Mouse (Mus musculus): Measurements from ENCODE around the gene BC004004. TPM values are rescaled to one million over a fixed set of nuclear protein-coding genes. Genes with fewer than 3 reads are reported as not detected.
A peak's percentile ranks its signal among the peaks of the same experiment; 100 is the strongest.
"Not testable (repeated sequence)": the region's sequence is repeated elsewhere in the genome, so short reads cannot be mapped to it uniquely, and the experiment has no call there.

Gene BC004004
- total RNA-seq, 1 experiment from 2014 or later, result 77.8 TPM

- ATAC-seq (replicated peaks; ENCODE audit: low read depth, poor library complexity, severe bottlenecking), result peak; percentile 58
Observed at GRCm38 (mm10) chr17:29341591-29342003, 73.0 kb downstream of the BC004004 start.

- no peak for ATAC-seq (replicated peaks; ENCODE audit: low read depth, poor library complexity, severe bottlenecking)
Observed at GRCm38 (mm10) chr17:29342010-29342910, 73.7 kb downstream of the BC004004 start.

- no peak for ATAC-seq (replicated peaks; ENCODE audit: low read depth, poor library complexity, severe bottlenecking)
Observed at GRCm38 (mm10) chr17:29343241-29343640, 74.7 kb downstream of the BC004004 start.

GRCm38 (mm10) chr17:29345272-29345671, 76.7 kb downstream of the BC004004 start:
- no peak for ATAC-seq (replicated peaks; ENCODE audit: low read depth, poor library complexity, severe bottlenecking)

GRCm38 (mm10) chr17:29346496-29347125, 78.0 kb downstream of the BC004004 start:
- no peak for ATAC-seq (replicated peaks; ENCODE audit: low read depth, poor library complexity, severe bottlenecking)

GRCm38 (mm10) chr17:29347126-29347644, 78.6 kb downstream of the BC004004 start:
- ATAC-seq (replicated peaks; ENCODE audit: low read depth, poor library complexity, severe bottlenecking), result no peak

GRCm38 (mm10) chr17:29347645-29348256, 79.2 kb downstream of the BC004004 start, which contains the start of gene Mtch1:
TSS of gene Mtch1 (minus strand) at chr17:29347934.
- ATAC-seq (replicated peaks; ENCODE audit: low read depth, poor library complexity, severe bottlenecking), result peak; percentile 98

- no peak for ATAC-seq (replicated peaks; ENCODE audit: low read depth, poor library complexity, severe bottlenecking)
Observed at GRCm38 (mm10) chr17:29348996-29349395, 80.4 kb downstream of the BC004004 start.

- ATAC-seq (replicated peaks; ENCODE audit: low read depth, poor library complexity, severe bottlenecking), result not testable (repeated sequence)
Observed at GRCm38 (mm10) chr17:29351056-29351455, 82.5 kb downstream of the BC004004 start.

- no peak for ATAC-seq (replicated peaks; ENCODE audit: low read depth, poor library complexity, severe bottlenecking)
Observed at GRCm38 (mm10) chr17:29355461-29355840, 86.9 kb downstream of the BC004004 start.

GRCm38 (mm10) chr17:29355841-29356478, 87.4 kb downstream of the BC004004 start:
- no peak for ATAC-seq (replicated peaks; ENCODE audit: low read depth, poor library complexity, severe bottlenecking)

- ATAC-seq (replicated peaks; ENCODE audit: low read depth, poor library complexity, severe bottlenecking), result no peak
Observed at GRCm38 (mm10) chr17:29356479-29356856, 87.9 kb downstream of the BC004004 start.

- no peak for ATAC-seq (replicated peaks; ENCODE audit: low read depth, poor library complexity, severe bottlenecking)
Observed at GRCm38 (mm10) chr17:29356882-29357281, 88.3 kb downstream of the BC004004 start.

GRCm38 (mm10) chr17:29358928-29359327, 90.3 kb downstream of the BC004004 start:
- ATAC-seq (replicated peaks; ENCODE audit: low read depth, poor library complexity, severe bottlenecking), result no peak

- ATAC-seq (replicated peaks; ENCODE audit: low read depth, poor library complexity, severe bottlenecking), result peak; percentile 78
Observed at GRCm38 (mm10) chr17:29360761-29361221, 92.2 kb downstream of the BC004004 start, which contains the start of gene Fgd2. TSS of gene Fgd2 (plus strand) at chr17:29360914.

- ATAC-seq (replicated peaks; ENCODE audit: low read depth, poor library complexity, severe bottlenecking), result peak; percentile 50
Observed at GRCm38 (mm10) chr17:29361982-29362691, 93.5 kb downstream of the BC004004 start.

- no peak for ATAC-seq (replicated peaks; ENCODE audit: low read depth, poor library complexity, severe bottlenecking)
Observed at GRCm38 (mm10) chr17:29363109-29363508, 94.5 kb downstream of the BC004004 start.
